Mouse (Mus musculus) fat pad, adult 2 months (tissue): ENCODE data around the gene Hspd1.
"Not testable (repeated sequence)": the region's sequence is repeated elsewhere in the genome, so short reads cannot be mapped to it uniquely, and the experiment has no call there.

Experiments used
- DNase-seq: peaks from one replicate; pipeline ENCODE4 v3.0.0-alpha.2; 2011; ENCODE audit warnings: low read depth, low spot score; ENCODE audit errors: extremely low read depth

Gene Hspd1

GRCm38 (mm10) chr1:55087401-55087904, 590 bp downstream of the Hspd1 start:
- no peak for DNase-seq

GRCm38 (mm10) chr1:55086868-55087400, 1.1 kb downstream of the Hspd1 start:
- DNase-seq: no peak

- no peak for DNase-seq
Measured at GRCm38 (mm10) chr1:55085781-55086366, 2.2 kb downstream of the Hspd1 start.

- DNase-seq: no peak
Measured at GRCm38 (mm10) chr1:55082106-55082505, 5.9 kb downstream of the Hspd1 start.

- no peak for DNase-seq
Measured at GRCm38 (mm10) chr1:55079677-55080076, 8.4 kb downstream of the Hspd1 start.

- no peak for DNase-seq
Measured at GRCm38 (mm10) chr1:55076849-55077516, 11.1 kb downstream of the Hspd1 start.

- DNase-seq: no peak
Measured at GRCm38 (mm10) chr1:55076395-55076743, 11.7 kb downstream of the Hspd1 start.

- no peak for DNase-seq
Measured at GRCm38 (mm10) chr1:55075652-55076394, 12.2 kb downstream of the Hspd1 start.

GRCm38 (mm10) chr1:55074757-55075156, 13.3 kb downstream of the Hspd1 start:
- DNase-seq: no peak

GRCm38 (mm10) chr1:55072328-55072727, 15.7 kb downstream of the Hspd1 start:
- not testable (repeated sequence) for DNase-seq

- no peak for DNase-seq
Measured at GRCm38 (mm10) chr1:55061772-55062171, 26.3 kb downstream of the Hspd1 start.

- no peak for DNase-seq
Measured at GRCm38 (mm10) chr1:55061099-55061498, 26.9 kb downstream of the Hspd1 start.

- DNase-seq: not testable (repeated sequence)
Measured at GRCm38 (mm10) chr1:55058383-55058782, 29.7 kb downstream of the Hspd1 start.

- DNase-seq: no peak
Measured at GRCm38 (mm10) chr1:55055322-55056115, 32.5 kb downstream of the Hspd1 start.

GRCm38 (mm10) chr1:55053596-55053995, 34.4 kb downstream of the Hspd1 start:
- no peak for DNase-seq

- no peak for DNase-seq
Measured at GRCm38 (mm10) chr1:55053005-55053404, 35.0 kb downstream of the Hspd1 start.

- peak; percentile 76 for DNase-seq
Measured at GRCm38 (mm10) chr1:55052355-55052953, 35.6 kb downstream of the Hspd1 start, which contains the start of gene Coq10b. Gene Coq10b, plus strand, starts transcription at chr1:55052770.

- DNase-seq: no peak
Measured at GRCm38 (mm10) chr1:55051671-55052070, 36.4 kb downstream of the Hspd1 start.

- DNase-seq: peak; percentile 80
Measured at GRCm38 (mm10) chr1:55048841-55049587, 39.0 kb downstream of the Hspd1 start.

- no peak for DNase-seq
Measured at GRCm38 (mm10) chr1:55043164-55043563, 44.9 kb downstream of the Hspd1 start.
